Mouse (Mus musculus) bone marrow, adult 2 months (tissue): ENCODE data around the gene Cox6b1. TPM values are rescaled to one million over a fixed set of nuclear protein-coding genes. Genes with fewer than 3 reads are reported as not detected.

Source experiments
- H3K27ac ChIP-seq: fragments of 200-500 bp; 2 replicates; pipeline ENCODE4 v1.5.1; 2012; ENCODE audit warnings: low read depth, mild to moderate bottlenecking, control low read depth, inconsistent platforms, low read length; ENCODE audit not compliant: control insufficient read depth, poor library complexity, insufficient read depth
- H3K4me1 ChIP-seq: fragments of 200-500 bp; 2 replicates; pipeline ENCODE4 v1.6.1; 2011; ENCODE audit warnings: low read length; ENCODE audit not compliant: control insufficient read depth, insufficient read depth
- H3K4me3 ChIP-seq: fragments of 200-500 bp; replicated peaks from 2 replicates; pipeline ENCODE3; 2011; ENCODE audit warnings: mild to moderate bottlenecking, low read depth, low read length, control low read depth; ENCODE audit not compliant: control insufficient read depth
- CTCF ChIP-seq: fragments of 200-500 bp; IDR thresholded peaks from 2 replicates; pipeline ENCODE4 v1.5.1; 2011; ENCODE audit warnings: low read length, control low read depth; ENCODE audit not compliant: control insufficient read depth, insufficient read depth
- POLR2A ChIP-seq: fragments of 200-500 bp; IDR thresholded peaks from 2 replicates; pipeline ENCODE4 v1.6.1; 2011; ENCODE audit warnings: low read depth, mild to moderate bottlenecking, control low read depth, low read length, borderline replicate concordance; ENCODE audit not compliant: control insufficient read depth
- WGBS: fragments of 180-500 bp; shearing (Covaris S2); methylation state at CpG from one replicate; pipeline ENCODE4 v1.1.7; 2018; 5-methylcytosine and 5-hydroxymethylcytosine counted together
- polyA plus RNA-seq: library from polyadenylated mRNA; stranded (reverse); fragments of >200 nt; gene quantifications from 2 replicates; pipeline ENCODE4 v1.2.4, GENCODE M21; 2011; ENCODE audit warnings: low replicate concordance; ENCODE audit not compliant: missing spikeins, insufficient read depth, insufficient read length

The Cox6b1 gene
- polyA plus RNA-seq, 1 experiment: 613 TPM

- H3K4me3 ChIP-seq: no peak overlapping the region
- WGBS: 42% methylated on average over 8 of the region's 8 CpGs
- no peaks in the 10 kb centered on the region; the same call in 1 of the 2 replicates for H3K4me1 ChIP-seq
- TF ChIP-seq POLR2A (no peak), CTCF (no peak)
- no peak overlapping the region for H3K27ac ChIP-seq
These were observed 21.5 kb downstream of the Cox6b1 start for GRCm38 (mm10) chr7:30604424-30604823.

- H3K4me1 ChIP-seq: no peaks in the 10 kb centered on the region; the same call in 1 of the 2 replicates
- H3K4me3 ChIP-seq: no peak overlapping the region
- H3K27ac ChIP-seq: no peak overlapping the region
- no peak for TF ChIP-seq CTCF
- no peak for TF ChIP-seq POLR2A
- 78% methylated on average over 3 of the region's 3 CpGs for WGBS
These were observed 23.4 kb downstream of the Cox6b1 start for GRCm38 (mm10) chr7:30602583-30602982.

GRCm38 (mm10) chr7:30600651-30601050, 25.3 kb downstream of the Cox6b1 start:
- H3K4me1 ChIP-seq: no peaks in the 10 kb centered on the region; the same call in 1 of the 2 replicates
- TF ChIP-seq CTCF (no peak), POLR2A (no peak)
- 65% methylated on average over 7 of the region's 7 CpGs for WGBS
- no peak overlapping the region for H3K4me3 ChIP-seq
- no peak overlapping the region for H3K27ac ChIP-seq

DNA sequence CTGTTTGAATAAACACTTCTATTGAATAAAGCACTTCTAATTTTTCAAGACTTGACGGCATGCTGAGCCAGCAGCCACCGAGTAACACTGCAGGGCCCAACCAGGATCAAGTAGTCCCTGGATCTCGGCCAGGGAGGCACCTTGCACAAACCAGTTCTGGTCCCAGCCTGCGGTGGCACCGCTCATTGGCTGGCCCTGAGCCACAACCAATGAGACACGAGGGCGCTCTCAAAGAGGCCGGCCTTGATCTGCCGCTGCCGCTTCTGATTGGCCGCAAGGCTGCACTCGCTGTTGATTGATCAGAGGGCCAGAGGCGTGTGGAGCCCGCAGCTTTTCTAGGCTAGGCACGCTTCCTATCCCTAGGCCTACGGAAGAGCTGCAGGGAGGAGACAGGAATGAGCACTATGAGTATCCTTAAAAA, 26.0 kb downstream of the Cox6b1 start:
- no peak overlapping the region for H3K4me3 ChIP-seq
- H3K4me1 ChIP-seq: no peaks in the 10 kb centered on the region; the same call in 1 of the 2 replicates
- TF ChIP-seq CTCF: no peak
- TF ChIP-seq POLR2A: no peak
- H3K27ac ChIP-seq: no peak overlapping the region
- WGBS: 5% methylated on average over 16 of the region's 16 CpGs

DNA sequence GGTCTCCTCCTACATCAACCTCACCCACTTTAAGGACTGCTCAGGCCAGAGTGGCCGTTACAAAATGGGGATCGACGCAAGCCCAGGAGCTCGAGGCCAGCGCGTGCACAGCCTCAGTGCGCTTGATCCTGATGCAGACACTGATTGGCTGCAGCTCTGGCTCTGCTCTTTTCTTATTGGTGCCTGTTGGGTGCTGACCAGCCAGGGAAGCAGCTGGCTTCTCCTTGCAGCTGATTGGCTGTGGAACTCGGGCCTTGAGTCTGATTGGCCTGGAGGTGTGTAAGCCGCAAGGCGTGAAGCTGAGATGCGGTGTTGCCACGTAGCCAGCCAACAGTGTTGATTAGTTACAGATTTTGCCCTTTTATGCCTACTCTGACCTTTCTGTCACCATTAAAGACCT, 27.2 kb downstream of the Cox6b1 start, which contains the start of gene Zbtb32:
TSS of gene Zbtb32 (minus strand) at position 124 of the 400 bp plus-strand sequence.
- H3K27ac ChIP-seq: no peak within 1 kb of the TSS
- TF ChIP-seq POLR2A: no peak
- TF ChIP-seq CTCF: no peak
- 91% methylated on average over 12 of the region's 12 CpGs for WGBS
- no peak within 1 kb of the TSS for H3K4me3 ChIP-seq
- H3K4me1 ChIP-seq: peaks cover 2% of the 10 kb centered on the region; the same call in 1 of the 2 replicates

DNA sequence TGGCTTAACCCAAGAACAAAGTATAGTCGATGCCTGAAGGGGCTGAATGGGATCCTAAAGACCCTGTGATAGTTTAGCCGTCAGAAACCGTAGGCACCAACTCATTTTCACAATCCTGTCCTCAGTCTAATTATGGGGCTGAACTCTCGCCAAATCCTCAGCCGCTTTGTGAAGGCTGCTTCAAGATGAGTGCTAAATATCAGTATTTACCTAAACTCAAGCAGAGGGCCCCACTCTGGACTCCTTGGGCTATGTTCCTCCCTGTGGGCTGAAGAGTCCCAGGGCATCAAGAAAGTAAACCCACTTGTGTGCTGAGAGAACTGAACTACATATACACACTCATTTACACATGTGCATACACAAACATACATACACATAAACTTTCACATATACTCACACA, 29.1 kb downstream of the Cox6b1 start:
- H3K4me1 ChIP-seq: peaks cover 3% of the 10 kb centered on the region; the same call in 1 of the 2 replicates
- no peak overlapping the region for H3K4me3 ChIP-seq
- no peak overlapping the region for H3K27ac ChIP-seq
- no peak for TF ChIP-seq POLR2A
- no peak for TF ChIP-seq CTCF
- WGBS: 83% methylated on average over 5 of the region's 5 CpGs

DNA sequence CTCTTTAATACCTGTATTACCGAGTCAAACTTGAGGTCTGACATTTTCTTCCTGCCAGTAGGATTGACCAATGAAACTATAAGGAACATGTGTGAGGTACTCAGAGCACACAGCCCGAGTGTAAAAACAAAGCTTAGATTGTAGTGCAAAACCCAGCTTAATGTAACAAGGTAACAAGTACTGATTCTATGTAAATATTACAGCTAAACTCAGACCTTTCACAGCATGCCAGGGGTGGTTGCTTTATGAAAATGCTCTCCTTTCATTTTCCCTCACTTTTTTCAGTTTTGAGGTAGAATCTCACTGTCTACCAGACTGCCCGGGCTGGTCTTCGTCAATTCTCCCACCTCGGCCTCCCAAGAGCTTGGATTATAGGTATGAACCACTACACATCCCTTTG, 29.9 kb downstream of the Cox6b1 start:
- 74% methylated on average over 5 of the region's 5 CpGs for WGBS

DNA sequence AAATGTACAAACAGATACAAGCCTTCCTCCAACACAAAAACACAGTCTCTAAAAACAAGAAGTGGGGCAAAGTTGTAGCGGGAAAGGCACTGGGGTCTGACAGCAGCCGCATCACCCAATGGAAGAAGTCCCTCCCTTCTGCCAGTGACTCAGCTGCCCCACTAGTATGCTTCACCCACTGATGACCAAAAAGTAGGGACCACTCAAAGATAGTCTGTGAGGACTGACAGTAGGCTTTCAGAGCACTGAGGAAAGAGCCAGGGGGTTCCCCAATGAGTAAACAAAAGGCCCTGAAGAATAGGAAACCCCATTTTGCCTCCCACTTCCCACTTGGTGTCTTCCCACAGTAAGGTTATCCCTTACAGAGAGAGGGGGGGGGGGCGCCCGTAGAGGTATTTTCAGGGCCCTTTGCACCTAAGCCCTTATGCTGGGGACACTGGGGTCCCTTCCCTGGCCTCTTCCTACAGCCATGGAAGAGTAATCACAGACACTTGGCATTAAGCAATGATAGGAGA, 31.4 kb downstream of the Cox6b1 start:
- no peak for TF ChIP-seq CTCF
- TF ChIP-seq POLR2A: no peak
- peaks cover 3% of the 10 kb centered on the region; the same call in 1 of the 2 replicates for H3K4me1 ChIP-seq
- no peak overlapping the region for H3K27ac ChIP-seq
- no peak overlapping the region for H3K4me3 ChIP-seq
- 39% methylated on average over 4 of the region's 4 CpGs for WGBS

More for the DNA sequence above, 29.9 kb downstream of the Cox6b1 start:
- H3K4me1 ChIP-seq: peaks cover 3% of the 10 kb centered on the region; the same call in 1 of the 2 replicates
- H3K27ac ChIP-seq: no peak overlapping the region
- TF ChIP-seq POLR2A (no peak), CTCF (no peak)
- H3K4me3 ChIP-seq: no peak overlapping the region
